ENCODE assay signal across 8 mouse cellular contexts in genomic region chr5:124186465-124186854, GRCm38 (mm10).
DNase-seq lines count a peak whose midpoint lies in the region; ATAC-seq and TF ChIP-seq lines count a peak whose summit lies in the region.

No protein-coding gene starts in this region.

- H3K9ac ChIP-seq in lung, embryonic 14.5 days: no peak overlapping the region
- H3K9ac ChIP-seq in hindbrain, embryonic 14.5 days: peak overlapping the region; percentile 60
- H3K9ac ChIP-seq in midbrain, embryonic 15.5 days: peak overlapping the region; percentile 21; the same call in 1 of the 2 replicates

- H3K27ac ChIP-seq in lung, embryonic 14.5 days (ENCODE audit: low read depth): no peak overlapping the region
- peak overlapping the region; percentile 88 for H3K27ac ChIP-seq in hindbrain, embryonic 14.5 days
- peak overlapping the region; percentile 80 for H3K27ac ChIP-seq in midbrain, embryonic 15.5 days

- no peak for DNase-seq in lung, embryonic 14.5 days
- DNase-seq in lung, postnatal 25 days (ENCODE audit: low spot score): no peak
- peak; percentile 50 to 52 for DNase-seq in cerebellum, postnatal 36 days
- no peak for DNase-seq in hindbrain, embryonic 14.5 days (ENCODE audit: low spot score)
- DNase-seq in adrenal gland, postnatal 14 days: no peak
- no peak for DNase-seq in kidney, adult 9 months
- DNase-seq in kidney, postnatal 14 days: no peak

- no peaks in the 10 kb centered on the region for H3K27me3 ChIP-seq in lung, embryonic 14.5 days (ENCODE audit: insufficient read depth, low read length)
- no peaks in the 10 kb centered on the region for H3K27me3 ChIP-seq in hindbrain, embryonic 14.5 days (ENCODE audit: control insufficient read depth, insufficient read depth, low read length)
- H3K27me3 ChIP-seq in midbrain, embryonic 15.5 days (replicated peaks): no peaks in the 10 kb centered on the region

- H3K4me2 ChIP-seq in lung, embryonic 14.5 days: peak overlapping the region; percentile 44; the same call in 1 of the 2 replicates
- H3K4me2 ChIP-seq in hindbrain, embryonic 14.5 days (replicated peaks): peak overlapping the region; percentile 62
- peak overlapping the region; percentile 53 for H3K4me2 ChIP-seq in midbrain, embryonic 15.5 days

- no peaks in the 10 kb centered on the region for H3K9me3 ChIP-seq in lung, embryonic 14.5 days (ENCODE audit: low read depth, low read length)
- no peaks in the 10 kb centered on the region for H3K9me3 ChIP-seq in hindbrain, embryonic 14.5 days (ENCODE audit: control insufficient read depth, low read length)
- no peaks in the 10 kb centered on the region for H3K9me3 ChIP-seq in midbrain, embryonic 15.5 days

- peaks cover 18% of the 10 kb centered on the region for H3K4me1 ChIP-seq in lung, embryonic 14.5 days (ENCODE audit: insufficient read depth)
- H3K4me1 ChIP-seq in hindbrain, embryonic 14.5 days (replicated peaks; ENCODE audit: control insufficient read depth, insufficient read depth, low read length): peaks cover 63% of the 10 kb centered on the region
- peaks cover 64% of the 10 kb centered on the region for H3K4me1 ChIP-seq in midbrain, embryonic 15.5 days

- 65% methylated on average over 10 of the region's 10 CpGs for WGBS in lung, embryonic 14.5 days
- 46% methylated on average over 10 of the region's 10 CpGs for WGBS in hindbrain, embryonic 14.5 days
- WGBS in midbrain, embryonic 15.5 days: 36% methylated on average over 10 of the region's 10 CpGs

- 0 out of 2 replicates have a peak, but pooled peaks have one; percentile 25 for ATAC-seq in lung, embryonic 14.5 days (ENCODE audit: insufficient read depth)
- ATAC-seq in hindbrain, embryonic 14.5 days (ENCODE audit: low FRiP score): peak; percentile 31; the same call in 1 of the 2 replicates
- ATAC-seq in midbrain, embryonic 15.5 days (replicated peaks): peak; percentile 38

- H3K4me3 ChIP-seq in lung, embryonic 14.5 days (ENCODE audit: low read depth, low read length): no peak overlapping the region
- H3K4me3 ChIP-seq in hindbrain, embryonic 14.5 days (replicated peaks; ENCODE audit: low read length): peak overlapping the region; percentile 29
- H3K4me3 ChIP-seq in midbrain, embryonic 15.5 days: peak overlapping the region; percentile 27

- H3K36me3 ChIP-seq in lung, embryonic 14.5 days (ENCODE audit: insufficient read depth): no peaks in the 10 kb centered on the region
- no peaks in the 10 kb centered on the region for H3K36me3 ChIP-seq in hindbrain, embryonic 14.5 days (replicated peaks; ENCODE audit: control insufficient read depth, insufficient read depth)
- no peaks in the 10 kb centered on the region for H3K36me3 ChIP-seq in midbrain, embryonic 15.5 days (replicated peaks)

- no peak; the same call in 1 of the 2 replicates for TF ChIP-seq CTCF in lung, embryonic 14.5 days (IDR thresholded peaks at IDR 0.05; ENCODE audit: low read depth)

Comparison
In these comparisons a context has a peak if more than half of its experiments do, and no peak if none do; other contexts are left out.
1. DNase-seq: peak in cerebellum, postnatal 36 days (2 of 2); none in lung, embryonic 14.5 days (single experiment), lung, postnatal 25 days (single experiment), hindbrain, embryonic 14.5 days (single experiment), adrenal gland, postnatal 14 days (single experiment), kidney, adult 9 months (single experiment) and kidney, postnatal 14 days (single experiment).
2. Peak in every context shown above with its lines, with median percentiles within 50 percentile points of each other: ATAC-seq and H3K4me2 ChIP-seq.